Mouse (Mus musculus) CH12.LX (cell line): Measurements from ENCODE around the gene Syt2. TPM values are rescaled to one million over a fixed set of nuclear protein-coding genes. Genes with fewer than 3 reads are reported as not detected.

Source experiments
- DNase-seq: peaks from one replicate; pipeline ENCODE4 v3.0.0-alpha.2; 2013; ENCODE audit errors: extremely low read depth
- H3K27ac ChIP-seq: 2 replicates; pipeline ENCODE4 v1.5.1; 2012; ENCODE audit warnings: low read depth, mild to moderate bottlenecking, control low read depth, moderate library complexity; ENCODE audit not compliant: insufficient read depth
- H3K27me3 ChIP-seq: replicated peaks from 2 replicates; pipeline ENCODE3; 2012; ENCODE audit warnings: inconsistent platforms
- H3K36me3 ChIP-seq, 2 experiments: replicated peaks in 1 of 2; 2 replicates each; pipeline versions ENCODE3 to v1.6.1; 2012; ENCODE audit warnings: inconsistent platforms in 1 of 2, low read length in 1 of 2, mild to moderate bottlenecking in 1 of 2, mixed read lengths in 1 of 2, moderate library complexity in 1 of 2; ENCODE audit not compliant: control insufficient read depth in 1 of 2, insufficient read depth in 1 of 2
- H3K4me1 ChIP-seq, 2 experiments: 2 replicates each; pipeline ENCODE4 v1.6.1; 2012; ENCODE audit warnings: inconsistent platforms in 1 of 2, moderate library complexity in 1 of 2; ENCODE audit not compliant: insufficient read depth in 2 of 2, control insufficient read depth in 1 of 2
- H3K4me2 ChIP-seq: 2 replicates; pipeline ENCODE4 v1.6.1; 2012; ENCODE audit warnings: low read depth, mild to moderate bottlenecking, control low read depth; ENCODE audit not compliant: poor library complexity, insufficient read depth, severe bottlenecking
- H3K4me3 ChIP-seq, 3 experiments: fragments of 150-350 bp in 1 of 3; sonication (generic) in 1 of 3; replicated peaks in 1 of 3; 2 replicates each; pipeline versions ENCODE3 to v1.5.1; 2011 to 2012; ENCODE audit warnings: low read depth in 2 of 3, low read length in 2 of 3, mild to moderate bottlenecking in 2 of 3, moderate library complexity in 2 of 3, control low read depth in 1 of 3, improper control_type of control experiment in 1 of 3, inconsistent platforms in 1 of 3, mixed read lengths in 1 of 3; ENCODE audit not compliant: poor library complexity in 1 of 3
- H3K79me2 ChIP-seq: replicated peaks from 2 replicates; pipeline ENCODE4 v1.6.1; 2012; ENCODE audit warnings: mild to moderate bottlenecking, moderate library complexity; ENCODE audit not compliant: control insufficient read depth, poor library complexity, insufficient read depth, severe bottlenecking; ENCODE audit errors: extremely low read depth
- H3K9ac ChIP-seq: 2 replicates; pipeline ENCODE4 v1.6.1; 2012; ENCODE audit warnings: low read depth, mild to moderate bottlenecking, control low read depth, moderate library complexity; ENCODE audit not compliant: insufficient read depth
- H3K9me3 ChIP-seq: replicated peaks from 2 replicates; pipeline ENCODE3; 2012; ENCODE audit warnings: low read length, inconsistent platforms, mixed read lengths
- CHD1 ChIP-seq: IDR thresholded peaks from 2 replicates; pipeline ENCODE4 v1.6.1; 2012; ENCODE audit warnings: low read depth, low read length, improper control_type of control experiment, inconsistent platforms
- CTCF ChIP-seq, 2 experiments: IDR thresholded peaks in 1 of 2; conservative IDR thresholded peaks in 1 of 2; 2 replicates each; pipeline ENCODE4 v1.5.1; 2011 to 2012; ENCODE audit warnings: low read depth in 2 of 2, low read length in 2 of 2, improper control_type of control experiment in 1 of 2, inconsistent platforms in 1 of 2, mild to moderate bottlenecking in 1 of 2, moderate library complexity in 1 of 2
- E2F4 ChIP-seq: IDR thresholded peaks from 2 replicates; pipeline ENCODE4 v1.6.1; 2011; ENCODE audit warnings: low read depth, low read length, improper control_type of control experiment; ENCODE audit not compliant: insufficient replicate concordance
- ELF1 ChIP-seq: IDR thresholded peaks from 2 replicates; pipeline ENCODE4 v1.6.1; 2014; ENCODE audit warnings: low read depth, mild to moderate bottlenecking, inconsistent platforms, low read length, improper control_type of control experiment
- ETS1 ChIP-seq: conservative IDR thresholded peaks from 2 replicates; pipeline ENCODE4 v1.6.1; 2012; ENCODE audit warnings: low read depth, mild to moderate bottlenecking, inconsistent platforms, low read length, improper control_type of control experiment, moderate library complexity
- GABPA ChIP-seq: IDR thresholded peaks from 2 replicates; pipeline ENCODE4 v1.6.1; 2012; ENCODE audit warnings: low read depth, low read length, improper control_type of control experiment, inconsistent platforms; ENCODE audit not compliant: insufficient replicate concordance
- HCFC1 ChIP-seq: IDR thresholded peaks from 2 replicates; pipeline ENCODE4 v1.6.1; 2012; ENCODE audit warnings: low read depth, mild to moderate bottlenecking, inconsistent platforms, low read length, improper control_type of control experiment
- IRF4 ChIP-seq: IDR thresholded peaks from 2 replicates; pipeline ENCODE4 v1.6.1; 2014; ENCODE audit warnings: low read depth, mild to moderate bottlenecking, inconsistent platforms, low read length, improper control_type of control experiment
- JUN ChIP-seq: IDR thresholded peaks from 2 replicates; pipeline ENCODE4 v1.6.1; 2011; ENCODE audit warnings: low read depth, mild to moderate bottlenecking, low read length, improper control_type of control experiment, moderate library complexity; ENCODE audit not compliant: insufficient read depth
- JUND ChIP-seq: conservative IDR thresholded peaks from 2 replicates; pipeline ENCODE4 v1.6.1; 2011; ENCODE audit warnings: low read depth, low read length, improper control_type of control experiment
- KAT2A ChIP-seq: IDR thresholded peaks from 2 replicates; pipeline ENCODE4 v1.6.1; 2012; ENCODE audit warnings: low read length, improper control_type of control experiment, inconsistent platforms; ENCODE audit not compliant: insufficient replicate concordance
- MAFK ChIP-seq: IDR thresholded peaks from 2 replicates; pipeline ENCODE4 v1.6.1; 2011; ENCODE audit warnings: low read length, improper control_type of control experiment; ENCODE audit not compliant: insufficient replicate concordance
- MAZ ChIP-seq: IDR thresholded peaks from 2 replicates; pipeline ENCODE4 v1.6.1; 2012; ENCODE audit warnings: low read depth, mild to moderate bottlenecking, inconsistent platforms, low read length, improper control_type of control experiment, moderate library complexity
- MEF2A ChIP-seq: IDR thresholded peaks from 2 replicates; pipeline ENCODE4 v1.6.1; 2014; ENCODE audit warnings: low read depth, mild to moderate bottlenecking, inconsistent platforms, low read length, improper control_type of control experiment, borderline replicate concordance
- NELFE ChIP-seq: IDR thresholded peaks from 2 replicates; pipeline ENCODE4 v1.6.1; 2011; ENCODE audit warnings: low read depth, low read length, improper control_type of control experiment
- PAX5 ChIP-seq: IDR thresholded peaks from 2 replicates; pipeline ENCODE4 v1.6.1; 2012; ENCODE audit warnings: low read length, inconsistent platforms, mixed read lengths
- POLR2A ChIP-seq: IDR thresholded peaks from 2 replicates; pipeline ENCODE4 v1.6.1; 2011; ENCODE audit warnings: low read depth, mild to moderate bottlenecking, improper control_type of control experiment, low read length
- RAD21 ChIP-seq: IDR thresholded peaks from 2 replicates; pipeline ENCODE4 v1.6.1; 2011; ENCODE audit warnings: low read depth, mild to moderate bottlenecking, low read length, improper control_type of control experiment, moderate library complexity
- RCOR1 ChIP-seq: conservative IDR thresholded peaks from 2 replicates; pipeline ENCODE4 v1.6.1; 2012; ENCODE audit warnings: low read depth, mild to moderate bottlenecking, inconsistent platforms, low read length, improper control_type of control experiment
- SIN3A ChIP-seq: IDR thresholded peaks from 2 replicates; pipeline ENCODE4 v1.6.1; 2012; ENCODE audit warnings: low read length, improper control_type of control experiment, inconsistent platforms
- SMC3 ChIP-seq: IDR thresholded peaks from 2 replicates; pipeline ENCODE4 v1.6.1; 2011; ENCODE audit warnings: low read depth, low read length, improper control_type of control experiment
- TCF12 ChIP-seq: IDR thresholded peaks from 2 replicates; pipeline ENCODE4 v1.6.1; 2014; ENCODE audit warnings: low read depth, mild to moderate bottlenecking, inconsistent platforms, low read length, improper control_type of control experiment
- UBTF ChIP-seq: IDR thresholded peaks from 2 replicates; pipeline ENCODE4 v1.6.1; 2012; ENCODE audit warnings: low read depth, mild to moderate bottlenecking, inconsistent platforms, low read length, improper control_type of control experiment, moderate library complexity
- USF1 ChIP-seq: IDR thresholded peaks from 2 replicates; pipeline ENCODE4 v1.6.1; 2014; ENCODE audit warnings: low read depth, mild to moderate bottlenecking, inconsistent platforms, low read length, improper control_type of control experiment
- USF2 ChIP-seq: conservative IDR thresholded peaks from 2 replicates; pipeline ENCODE4 v1.6.1; 2011; ENCODE audit warnings: low read depth, low read length, improper control_type of control experiment
- ZC3H11A ChIP-seq: IDR thresholded peaks from 2 replicates; pipeline ENCODE4 v1.6.1; 2012; ENCODE audit warnings: low read depth, mild to moderate bottlenecking, inconsistent platforms, low read length, improper control_type of control experiment
- ZNF384 ChIP-seq: IDR thresholded peaks from 2 replicates; pipeline ENCODE4 v1.6.1; 2012; ENCODE audit warnings: low read depth, low read length, improper control_type of control experiment, inconsistent platforms
- dilution Hi-C: fragments of 300-500 bp; cut with MboI; formaldehyde crosslinking; loops from 2 replicates; pipeline ENCODE4 v1.14.3; 2020; ENCODE audit warnings: low sequenced_read_pairs; ENCODE audit not compliant: extremely low pct_unique_long_range_greater_than_20kb, extremely low pct_ligation_motif_present
- in situ Hi-C: fragments of 300-500 bp; cut with MboI; formaldehyde crosslinking; loops from 3 replicates; pipeline ENCODE4 v1.14.3; 2019; ENCODE audit warnings: low sequenced_read_pairs, low pct_ligation_motif_present, low pct_unique_long_range_greater_than_20kb, mixed read lengths
- polyA plus RNA-seq: library from polyadenylated mRNA; unstranded; fragments of >175 nt; gene quantifications from 2 replicates; pipeline ENCODE4 v1.2.1, GENCODE M21; 2012; ENCODE audit warnings: low read depth; ENCODE audit not compliant: insufficient read length
- total RNA-seq, 2 experiments: library from RNA; depleted of rRNA; stranded (reverse); fragments of 300-350 nt in 1 of 2; fragments of >200 nt in 1 of 2; gene quantifications; 2 replicates each; pipeline ENCODE4 v1.2.3; 2012 to 2014

The Syt2 gene
- total and polyA plus RNA-seq, 3 experiments, result not detected

DNA sequence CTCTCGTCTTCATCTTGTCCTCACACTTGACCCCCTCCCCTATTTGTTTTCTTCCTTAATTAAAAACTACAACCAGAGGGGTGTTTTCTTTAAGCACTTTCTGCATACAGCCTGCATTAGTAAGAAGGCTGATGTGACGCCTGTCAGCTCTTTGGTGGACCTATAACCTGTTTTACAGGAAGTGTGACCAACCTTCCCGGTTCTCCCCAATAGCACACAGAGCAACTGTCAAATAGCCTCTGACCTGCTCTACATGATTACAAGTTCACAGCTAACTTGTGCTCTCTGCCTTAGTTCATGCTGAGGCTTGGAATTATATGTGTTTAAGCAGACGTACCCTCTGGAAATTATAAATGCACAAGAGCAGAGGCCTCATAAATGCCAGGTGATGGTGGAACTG, 120.0 kb downstream of the Syt2 start:
- H3K4me2 ChIP-seq, result no peak overlapping the region
- H3K9ac ChIP-seq, result no peak overlapping the region
- no peak for DNase-seq
- H3K36me3 ChIP-seq, result peaks cover 0 to 2% of the 10 kb centered on the region in 2 experiments
- H3K4me3 ChIP-seq, result no peak overlapping the region
- no peaks in the 10 kb centered on the region for H3K9me3 ChIP-seq
- H3K4me1 ChIP-seq, result peaks cover 2 to 12% of the 10 kb centered on the region in 2 experiments; a peak in 3 of 4 replicates
- no peak overlapping the region for H3K27ac ChIP-seq
- in situ Hi-C loops, result no loop called here
- dilution Hi-C loops, result no loop called here
- no peak for TF ChIP-seq TCF12
- TF ChIP-seq POLR2A, result no peak
- TF ChIP-seq ETS1, result no peak
- TF ChIP-seq ZC3H11A, result no peak
- no peak for TF ChIP-seq MAZ
- TF ChIP-seq JUND, result no peak
- no peak for TF ChIP-seq ELF1
- TF ChIP-seq USF1, result no peak
- no peak for TF ChIP-seq RAD21
- TF ChIP-seq E2F4, result no peak
- no peak for TF ChIP-seq GABPA
- TF ChIP-seq JUN, result no peak
- TF ChIP-seq UBTF, result no peak
- TF ChIP-seq HCFC1, result no peak
- TF ChIP-seq CTCF (conservative IDR thresholded peaks at IDR 0.05 in 1 of 2, IDR thresholded peaks at IDR 0.05 in 1 of 2; ENCODE audit: low read depth in 2 of 2, low read length in 2 of 2), result no peak
- TF ChIP-seq MAFK, result no peak
- no peak for TF ChIP-seq MEF2A
- TF ChIP-seq RCOR1, result no peak
- TF ChIP-seq NELFE, result no peak
- H3K79me2 ChIP-seq, result no peaks in the 10 kb centered on the region
- no peaks in the 10 kb centered on the region for H3K27me3 ChIP-seq

- H3K27ac ChIP-seq, result no peak overlapping the region
- in situ Hi-C loops, result no loop called here
These were observed 123.8 kb downstream of the Syt2 start for GRCm38 (mm10) chr1:134770312-134770711.

More at GRCm38 (mm10) chr1:134770312-134770711, 123.8 kb downstream of the Syt2 start:
- Histone ChIP-seq H3K9me3 (no peaks in the 10 kb centered on the region), H3K4me1 (peaks cover 2 to 17% of the 10 kb centered on the region in 2 experiments; a peak in 3 of 4 replicates), H3K27me3 (no peaks in the 10 kb centered on the region), H3K4me3 (no peak overlapping the region), H3K9ac (no peak overlapping the region), H3K79me2 (no peaks in the 10 kb centered on the region), H3K4me2 (no peak overlapping the region), H3K36me3 (peaks cover 0 to 2% of the 10 kb centered on the region in 2 experiments)
- no peak for DNase-seq
- dilution Hi-C loops, result no loop called here
- TF ChIP-seq SMC3, result no peak
- TF ChIP-seq KAT2A, result no peak
- no peak for TF ChIP-seq JUND
- no peak for TF ChIP-seq ZNF384
- TF ChIP-seq GABPA, result no peak
- no peak for TF ChIP-seq HCFC1
- TF ChIP-seq USF2, result no peak
- no peak for TF ChIP-seq POLR2A
- TF ChIP-seq IRF4, result no peak
- no peak for TF ChIP-seq CHD1
- TF ChIP-seq JUN, result no peak
- no peak for TF ChIP-seq E2F4
- no peak for TF ChIP-seq MAZ
- no peak for TF ChIP-seq PAX5
- no peak for TF ChIP-seq SIN3A
- no peak for TF ChIP-seq TCF12
